In the genomic region with DNA sequence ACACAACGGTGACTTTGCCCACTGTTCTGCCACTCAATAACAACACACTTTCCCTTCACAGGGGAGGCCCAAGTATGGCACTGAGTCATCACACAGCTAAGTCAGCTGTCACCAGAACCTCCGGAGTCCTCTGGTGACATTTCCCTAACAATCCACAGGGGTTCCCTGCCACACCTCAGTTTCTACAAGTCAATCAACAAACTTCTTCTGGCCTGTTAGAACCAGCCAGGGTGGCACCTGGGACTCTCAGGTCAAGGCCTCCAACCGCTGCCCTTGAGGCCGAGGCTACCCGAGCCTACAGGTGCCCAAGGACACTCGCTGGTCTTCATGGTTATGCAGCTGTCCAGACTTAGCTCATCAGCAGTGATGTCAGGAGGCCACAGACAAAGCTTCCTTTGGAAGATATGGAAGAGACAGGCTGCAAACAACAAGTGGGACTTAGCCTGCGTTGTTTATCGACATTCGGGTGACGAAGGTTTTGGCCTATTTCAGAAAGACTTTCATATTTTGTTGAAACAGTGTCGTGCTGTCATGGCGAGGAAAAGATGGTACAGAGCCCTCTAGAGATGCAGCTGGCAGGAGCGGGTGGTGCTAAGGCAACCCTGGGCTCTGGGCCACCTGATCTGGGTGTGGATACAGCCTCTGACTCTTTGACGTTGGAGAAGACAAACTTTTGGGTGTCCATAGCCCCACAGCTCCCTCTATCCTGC, we compare ENCODE assay signal across 39 mouse cellular contexts. TPM values are rescaled to one million over a fixed set of nuclear protein-coding genes. Genes with fewer than 3 reads are reported as not detected.
DNase-seq lines count a peak whose midpoint lies in the region; ATAC-seq and TF ChIP-seq lines count a peak whose summit lies in the region.
"Had no signal": no experiment of that assay in that cellular context is flagged by ENCODE, and none has a peak within 500 bp of the region (broad histone marks: within the 10 kb centered on the region; RNA-seq: fewer than 3 reads in every experiment).

No protein-coding gene starts in this region.

- no peak for TF ChIP-seq POLR2A in cerebellum, adult 2 months (IDR thresholded peaks at IDR 0.05; ENCODE audit: borderline replicate concordance, insufficient read depth, low read length)

- no peaks in the 10 kb centered on the region for H3K36me3 ChIP-seq in midbrain, embryonic 11.5 days (ENCODE audit: control insufficient read depth, insufficient read depth, low read length)
- no peaks in the 10 kb centered on the region for H3K36me3 ChIP-seq in midbrain, embryonic 10.5 days
- no peaks in the 10 kb centered on the region for H3K36me3 ChIP-seq in stomach, postnatal 0 days (ENCODE audit: control insufficient read depth, insufficient read depth, low read length)
- H3K36me3 ChIP-seq: embryonic facial prominence, embryonic 12.5 days; forebrain, embryonic 15.5 days; heart, embryonic 13.5 days; liver, embryonic 12.5 days; midbrain, embryonic 15.5 days; neural tube, embryonic 15.5 days had no signal

- peak; percentile 34 to 39 for DNase-seq in layer of hippocampus, adult 2 months (ENCODE audit: low spot score in 2 of 2)
- no peak for DNase-seq in layer of hippocampus, postnatal 14 days (ENCODE audit: low spot score in 2 of 2)
- peak; percentile 39 for DNase-seq in midbrain, embryonic 11.5 days (ENCODE audit: low spot score, missing footprints)
- no peak for DNase-seq in midbrain, embryonic 10.5 days (ENCODE audit: low spot score)
- DNase-seq in brain, adult 2 months (ENCODE audit: low read depth, low spot score): peak; percentile 92
- DNase-seq in stomach, postnatal 0 days (ENCODE audit: low spot score): no peak
- DNase-seq in cerebellum, adult 2 months: no peak
- DNase-seq: adrenal gland, postnatal 14 days; B cell, adult 2 months; cerebellum, adult 18-20 months; cerebellum, postnatal 25 days; gastrocnemius, adult 2 months; gastrocnemius, postnatal 36 days; heart, adult 2 months; heart, postnatal 10 days; kidney, adult 9 months; kidney, postnatal 14 days; left cerebral cortex, postnatal 4 days; liver, postnatal 0 days; lung, postnatal 36 days; retina, postnatal 1 day had no signal

- no peak for ATAC-seq in midbrain, embryonic 11.5 days (ENCODE audit: low FRiP score)
- 0 out of 2 replicates have a peak, but pooled peaks have one; percentile 29 for ATAC-seq in stomach, postnatal 0 days (ENCODE audit: low FRiP score, low TSS enrichment)
- ATAC-seq in megakaryocyte, adult 5-6 weeks (ENCODE audit: poor library complexity, severe bottlenecking): no peak
- ATAC-seq: forebrain, embryonic 15.5 days; intestine, postnatal 0 days; liver, embryonic 12.5 days; liver, postnatal 0 days; midbrain, embryonic 15.5 days had no signal

- no peaks in the 10 kb centered on the region for H3K9me3 ChIP-seq in midbrain, embryonic 11.5 days (ENCODE audit: control insufficient read depth, low read length)
- no peaks in the 10 kb centered on the region for H3K9me3 ChIP-seq in midbrain, embryonic 10.5 days (replicated peaks)
- H3K9me3 ChIP-seq in stomach, postnatal 0 days (ENCODE audit: control insufficient read depth, low read length): no peaks in the 10 kb centered on the region
- H3K9me3 ChIP-seq: embryonic facial prominence, embryonic 12.5 days; forebrain, embryonic 15.5 days; heart, embryonic 13.5 days; liver, embryonic 12.5 days; megakaryocyte, embryonic 14.5 days; midbrain, embryonic 15.5 days; neural tube, embryonic 15.5 days had no signal

- H3K4me2 ChIP-seq in midbrain, embryonic 11.5 days: no peak overlapping the region
- H3K4me2 ChIP-seq in stomach, postnatal 0 days (replicated peaks; ENCODE audit: low read depth): no peak overlapping the region
- H3K4me2 ChIP-seq: embryonic facial prominence, embryonic 12.5 days; forebrain, embryonic 15.5 days; heart, embryonic 13.5 days; hindbrain, embryonic 14.5 days; liver, embryonic 12.5 days; midbrain, embryonic 15.5 days; neural tube, embryonic 15.5 days had no signal

- no peak for TF ChIP-seq EP300 in stomach, postnatal 0 days (optimal IDR thresholded peaks at IDR 0.05)

- H3K4me1 ChIP-seq in midbrain, embryonic 11.5 days (ENCODE audit: control insufficient read depth, insufficient read depth, low read length): no peaks in the 10 kb centered on the region
- no peaks in the 10 kb centered on the region for H3K4me1 ChIP-seq in midbrain, embryonic 10.5 days
- no peaks in the 10 kb centered on the region for H3K4me1 ChIP-seq in stomach, postnatal 0 days (replicated peaks; ENCODE audit: control insufficient read depth, insufficient read depth)
- H3K4me1 ChIP-seq in cerebellum, adult 2 months (ENCODE audit: control insufficient read depth, insufficient read depth, low read length): no peaks in the 10 kb centered on the region
- H3K4me1 ChIP-seq: embryonic facial prominence, embryonic 12.5 days; forebrain, embryonic 15.5 days; heart, embryonic 13.5 days; liver, embryonic 12.5 days; midbrain, embryonic 15.5 days; neural tube, embryonic 15.5 days had no signal

- no peaks in the 10 kb centered on the region for H3K27me3 ChIP-seq in midbrain, embryonic 11.5 days (ENCODE audit: control insufficient read depth, insufficient read depth, low read length)
- no peaks in the 10 kb centered on the region for H3K27me3 ChIP-seq in midbrain, embryonic 10.5 days (ENCODE audit: low read depth, poor library complexity, severe bottlenecking)
- no peaks in the 10 kb centered on the region for H3K27me3 ChIP-seq in stomach, postnatal 0 days (ENCODE audit: control insufficient read depth, insufficient read depth, low read length)
- no peaks in the 10 kb centered on the region for H3K27me3 ChIP-seq in cerebellum, adult 2 months (ENCODE audit: control insufficient read depth, insufficient read depth, low read length)
- H3K27me3 ChIP-seq: embryonic facial prominence, embryonic 12.5 days; forebrain, embryonic 15.5 days; liver, embryonic 12.5 days; midbrain, embryonic 15.5 days; neural tube, embryonic 15.5 days had no signal

- WGBS in midbrain, embryonic 11.5 days: 88% methylated on average over 14 of the region's 14 CpGs
- 90% methylated on average over 14 of the region's 14 CpGs for WGBS in midbrain, embryonic 10.5 days
- WGBS in stomach, postnatal 0 days: 79% methylated on average over 14 of the region's 14 CpGs
- WGBS in cerebellum, adult 2 months: 80% methylated on average over 14 of the region's 14 CpGs

- H3K27ac ChIP-seq in layer of hippocampus, adult 2 months: peak overlapping the region; percentile 63
- no peak overlapping the region for H3K27ac ChIP-seq in midbrain, embryonic 11.5 days (ENCODE audit: low read depth, low read length)
- H3K27ac ChIP-seq in midbrain, embryonic 10.5 days (replicated peaks): no peak overlapping the region
- H3K27ac ChIP-seq in stomach, postnatal 0 days (replicated peaks): no peak overlapping the region
- H3K27ac ChIP-seq in cerebellum, adult 2 months (ENCODE audit: insufficient read depth, low read length): no peak overlapping the region
- H3K27ac ChIP-seq: embryonic facial prominence, embryonic 12.5 days; forebrain, embryonic 15.5 days; gastrocnemius, adult 2 months; heart, adult 2 months; heart, embryonic 13.5 days; hindbrain, embryonic 14.5 days; liver, embryonic 12.5 days; midbrain, embryonic 15.5 days; neural tube, embryonic 15.5 days had no signal

- no peak for TF ChIP-seq CTCF in layer of hippocampus, adult 2 months (conservative IDR thresholded peaks at IDR 0.05)
- TF ChIP-seq CTCF in stomach, postnatal 0 days (IDR thresholded peaks at IDR 0.05; ENCODE audit: low read depth): no peak
- TF ChIP-seq CTCF in cerebellum, adult 2 months (IDR thresholded peaks at IDR 0.05; ENCODE audit: borderline replicate concordance, insufficient read depth, low read depth, low read length): no peak

- no peak overlapping the region for H3K9ac ChIP-seq in midbrain, embryonic 11.5 days (ENCODE audit: low read length)
- H3K9ac ChIP-seq in stomach, postnatal 0 days (ENCODE audit: low read length): no peak overlapping the region
- H3K9ac ChIP-seq: embryonic facial prominence, embryonic 12.5 days; forebrain, embryonic 15.5 days; heart, embryonic 13.5 days; hindbrain, embryonic 14.5 days; liver, embryonic 12.5 days; liver, postnatal 0 days; midbrain, embryonic 15.5 days; neural tube, embryonic 15.5 days had no signal

- no peak overlapping the region for H3K4me3 ChIP-seq in layer of hippocampus, adult 2 months
- no peak overlapping the region for H3K4me3 ChIP-seq in midbrain, embryonic 11.5 days (ENCODE audit: low read depth, low read length)
- H3K4me3 ChIP-seq in midbrain, embryonic 10.5 days: no peak overlapping the region
- H3K4me3 ChIP-seq in stomach, postnatal 0 days (ENCODE audit: low read depth, low read length): no peak overlapping the region
- H3K4me3 ChIP-seq in cerebellum, adult 2 months (replicated peaks; ENCODE audit: insufficient read depth, low read depth, low read length): no peak overlapping the region
- H3K4me3 ChIP-seq: embryonic facial prominence, embryonic 12.5 days; forebrain, embryonic 15.5 days; gastrocnemius, adult 2 months; heart, adult 2 months; heart, embryonic 13.5 days; liver, embryonic 12.5 days; megakaryocyte, embryonic 14.5 days; midbrain, embryonic 15.5 days; neural tube, embryonic 15.5 days had no signal

RNA-seq across cellular contexts. Expression of gene Opalin, which starts 3.0 kb away (rescaled TPM):
- 10 to 100 TPM in 1 of 2 experiments, 1 to 10 TPM in 1; 8.8 to 10.8 TPM for total RNA-seq in layer of hippocampus, adult 2 months (2021)
- total RNA-seq in layer of hippocampus, postnatal 14 days (2021): 1 to 10 TPM; 6.3 to 8.5 TPM
- polyA plus RNA-seq in midbrain, embryonic 11.5 days (2014; fragmentation: Nextera tagmentation; extraction: Ambion mirVana): not detected in 2 replicates
- polyA plus RNA-seq in midbrain, embryonic 10.5 days (2016; fragmentation: Nextera tagmentation; extraction: Ambion mirVana): not detected in 2 replicates
- not detected in 2 replicates for polyA plus RNA-seq in stomach, postnatal 0 days (2015; fragmentation: Nextera tagmentation; extraction: Ambion mirVana)
- not detected in 2 replicates for total RNA-seq in megakaryocyte, adult 5-6 weeks (2015)
- not detected in 2 replicates for total RNA-seq in megakaryocyte, adult 5-6 weeks (2017)
- polyA plus RNA-seq in cerebellum, adult 2 months (2012; rRNA removed): 38.2 and 46.0 TPM in 2 replicates
- total RNA-seq: adrenal gland, postnatal 14 days; ES-E14; gastrocnemius, adult 2 months; gastrocnemius, postnatal 36 days; heart, adult 2 months; heart, postnatal 10 days; hematopoietic stem cell, adult 5-6 weeks; left cerebral cortex, postnatal 4 days had no signal
- polyA plus RNA-seq: brain, embryonic 14.5 days; embryonic facial prominence, embryonic 12.5 days; forebrain, embryonic 15.5 days; heart, adult 2 months; hindbrain, embryonic 14.5 days; intestine, postnatal 0 days; limb, embryonic 14.5 days; liver, embryonic 12.5 days; liver, postnatal 0 days; lung, embryonic 16.5 days; midbrain, embryonic 15.5 days; neural tube, embryonic 15.5 days; spleen, adult 2 months; urinary bladder, adult 2 months had no signal

RNA-seq across cellular contexts. Expression of gene Dntt, which starts 44.8 kb away (rescaled TPM):
- total RNA-seq in layer of hippocampus, adult 2 months (2021): not detected
- under 1 TPM in 1 of 2 experiments, not detected in 1; 0.21 TPM for total RNA-seq in layer of hippocampus, postnatal 14 days (2021)
- polyA plus RNA-seq in midbrain, embryonic 11.5 days (2014; fragmentation: Nextera tagmentation; extraction: Ambion mirVana): 0.14 TPM in 1 of 2 replicates, not detected in the other
- 0.09 TPM in 1 of 2 replicates, not detected in the other for polyA plus RNA-seq in midbrain, embryonic 10.5 days (2016; fragmentation: Nextera tagmentation; extraction: Ambion mirVana)
- not detected in 2 replicates for polyA plus RNA-seq in stomach, postnatal 0 days (2015; fragmentation: Nextera tagmentation; extraction: Ambion mirVana)
- 0.51 and 2.6 TPM in 2 replicates for total RNA-seq in megakaryocyte, adult 5-6 weeks (2015)
- total RNA-seq in megakaryocyte, adult 5-6 weeks (2017): 1.8 and 5.0 TPM in 2 replicates
- 0.05 TPM in 1 of 2 replicates, not detected in the other for polyA plus RNA-seq in cerebellum, adult 2 months (2012; rRNA removed)
- total RNA-seq: ES-E14; gastrocnemius, adult 2 months; heart, adult 2 months; layer of hippocampus, adult 18-20 months had no signal
- polyA plus RNA-seq: embryonic facial prominence, embryonic 12.5 days; forebrain, embryonic 15.5 days; heart, embryonic 13.5 days; intestine, postnatal 0 days; limb, embryonic 14.5 days; lung, embryonic 16.5 days had no signal

Comparison
In these comparisons a context has a peak if more than half of its experiments do, and no peak if none do; other contexts are left out.
1. DNase-seq: peak in layer of hippocampus, adult 2 months (2 of 2), midbrain, embryonic 11.5 days (single experiment) and brain, adult 2 months (single experiment); none in layer of hippocampus, postnatal 14 days (0 of 2), midbrain, embryonic 10.5 days (single experiment), stomach, postnatal 0 days (single experiment) and cerebellum, adult 2 months (0 of 2).
2. RNA of gene Opalin, which starts 3.0 kb away (polyA plus RNA-seq): 38.2 to 46.0 TPM in cerebellum, adult 2 months; not detected in midbrain, embryonic 11.5 days, not detected in midbrain, embryonic 10.5 days and not detected in stomach, postnatal 0 days; every median in the first group is over 10 times any median in the second.